Mouse (Mus musculus) kidney, embryonic 14.5 days (tissue): Measurements from ENCODE around the gene Kif1b. TPM values are rescaled to one million over a fixed set of nuclear protein-coding genes. Genes with fewer than 3 reads are reported as not detected.

ENCODE experiments used
- ATAC-seq: fragments of 200-750 bp; cut with Nextera tagmentation; 2 replicates; pipeline ENCODE4 v1.8.0; 2017; ENCODE audit warnings: moderate number of reproducible peaks, mild to moderate bottlenecking, moderate TSS enrichment, moderate library complexity; ENCODE audit not compliant: low FRiP score, low TSS enrichment
- H3K27ac ChIP-seq: fragments of 300-500 bp; sonication (generic); 2 replicates; pipeline ENCODE4 v1.5.1; 2014; ENCODE audit warnings: low read depth, mild to moderate bottlenecking, low read length, moderate library complexity, mixed read lengths
- H3K27me3 ChIP-seq: fragments of 300-500 bp; sonication (generic); 2 replicates; pipeline ENCODE4 v1.6.1; 2014; ENCODE audit warnings: mild to moderate bottlenecking, low read length; ENCODE audit not compliant: control insufficient read depth, insufficient read depth
- H3K36me3 ChIP-seq: fragments of 300-500 bp; sonication (generic); 2 replicates; pipeline ENCODE4 v1.6.1; 2014; ENCODE audit warnings: low read length, mixed read lengths; ENCODE audit not compliant: control insufficient read depth, insufficient read depth
- H3K4me1 ChIP-seq: fragments of 300-500 bp; sonication (generic); 2 replicates; pipeline ENCODE4 v1.6.1; 2014; ENCODE audit warnings: low read length, mixed read lengths; ENCODE audit not compliant: control insufficient read depth, insufficient read depth
- H3K4me2 ChIP-seq: fragments of 300-500 bp; sonication (generic); replicated peaks from 2 replicates; pipeline ENCODE4 v1.6.1; 2014; ENCODE audit warnings: low read depth, mild to moderate bottlenecking, low read length
- H3K4me3 ChIP-seq: fragments of 300-500 bp; sonication (generic); 2 replicates; pipeline ENCODE4 v1.5.1; 2014; ENCODE audit warnings: mild to moderate bottlenecking, low read length
- H3K9ac ChIP-seq: fragments of 300-500 bp; sonication (generic); 2 replicates; pipeline ENCODE4 v1.6.1; 2014; ENCODE audit warnings: low read depth, mild to moderate bottlenecking, low read length, moderate library complexity
- H3K9me3 ChIP-seq: fragments of 300-500 bp; sonication (generic); 2 replicates; pipeline ENCODE4 v1.6.1; 2016; ENCODE audit warnings: low read length; ENCODE audit not compliant: control insufficient read depth
- WGBS: fragments of 180-500 bp; shearing (Covaris S2); extraction: QIAGEN DNeasy Blood & Tissue Kit; methylation state at CpG from one replicate; pipeline ENCODE4 v1.1.7; 2014; 5-methylcytosine and 5-hydroxymethylcytosine counted together
- polyA plus RNA-seq: library from polyadenylated mRNA; unstranded; fragments of >200 nt; fragmentation: Nextera tagmentation; extraction: Ambion mirVana; gene quantifications from 2 replicates; pipeline ENCODE4 v1.2.1, GENCODE M21; 2014

Kif1b gene
- polyA plus RNA-seq, 1 experiment from 2014 or later: 35.7 TPM

- H3K4me1 ChIP-seq: no peaks in the 10 kb centered on the region
- H3K27ac ChIP-seq: no peak overlapping the region
- no peaks in the 10 kb centered on the region for H3K9me3 ChIP-seq
- no peak for ATAC-seq
- no peak overlapping the region for H3K4me3 ChIP-seq
- peaks cover 14% of the 10 kb centered on the region for H3K36me3 ChIP-seq
- no peak overlapping the region for H3K4me2 ChIP-seq
- no peak overlapping the region for H3K9ac ChIP-seq
- 69% methylated on average over 16 of the region's 16 CpGs for WGBS
- H3K27me3 ChIP-seq: no peaks in the 10 kb centered on the region
Observed at GRCm38 (mm10) chr4:149323730-149324129, 16.2 kb upstream of the Kif1b start.

GRCm38 (mm10) chr4:149322718-149323117 is 15.2 kb upstream of the Kif1b start:
- WGBS: 66% methylated on average over 6 of the region's 6 CpGs
- no peak overlapping the region for H3K4me3 ChIP-seq
- H3K27me3 ChIP-seq: no peaks in the 10 kb centered on the region
- H3K4me1 ChIP-seq: no peaks in the 10 kb centered on the region
- H3K4me2 ChIP-seq: no peak overlapping the region
- ATAC-seq: no peak
- no peak overlapping the region for H3K27ac ChIP-seq
- H3K36me3 ChIP-seq: peaks cover 7% of the 10 kb centered on the region
- H3K9me3 ChIP-seq: no peaks in the 10 kb centered on the region
- H3K9ac ChIP-seq: no peak overlapping the region

- H3K9me3 ChIP-seq: no peaks in the 10 kb centered on the region
- H3K4me1 ChIP-seq: no peaks in the 10 kb centered on the region
- H3K27me3 ChIP-seq: no peaks in the 10 kb centered on the region
- H3K9ac ChIP-seq: no peak overlapping the region
- ATAC-seq: no peak
- no peak overlapping the region for H3K4me2 ChIP-seq
- WGBS: 74% methylated on average over 4 of the region's 4 CpGs
- no peak overlapping the region for H3K27ac ChIP-seq
- no peak overlapping the region for H3K4me3 ChIP-seq
- H3K36me3 ChIP-seq: peaks cover 3% of the 10 kb centered on the region
Observed at GRCm38 (mm10) chr4:149322286-149322685, 14.8 kb upstream of the Kif1b start.

GRCm38 (mm10) chr4:149319088-149319487 is 11.6 kb upstream of the Kif1b start:
- H3K9ac ChIP-seq: no peak overlapping the region
- H3K9me3 ChIP-seq: no peaks in the 10 kb centered on the region
- no peak for ATAC-seq
- H3K4me3 ChIP-seq: no peak overlapping the region
- 88% methylated on average over 9 of the region's 9 CpGs for WGBS
- H3K36me3 ChIP-seq: no peaks in the 10 kb centered on the region
- no peak overlapping the region for H3K27ac ChIP-seq
- H3K4me1 ChIP-seq: no peaks in the 10 kb centered on the region
- no peak overlapping the region for H3K4me2 ChIP-seq
- no peaks in the 10 kb centered on the region for H3K27me3 ChIP-seq

GRCm38 (mm10) chr4:149317387-149317786 is 9.9 kb upstream of the Kif1b start:
- Histone ChIP-seq H3K4me2 (no peak overlapping the region), H3K4me1 (no peaks in the 10 kb centered on the region), H3K4me3 (no peak overlapping the region), H3K36me3 (no peaks in the 10 kb centered on the region), H3K27ac (no peak overlapping the region), H3K9me3 (no peaks in the 10 kb centered on the region), H3K9ac (no peak overlapping the region), H3K27me3 (no peaks in the 10 kb centered on the region)
- no peak; the same call in 1 of the 2 replicates for ATAC-seq
- WGBS: 44% methylated on average over 5 of the region's 5 CpGs

GRCm38 (mm10) chr4:149314275-149314837 is 6.9 kb upstream of the Kif1b start:
- Histone ChIP-seq H3K9me3 (no peaks in the 10 kb centered on the region), H3K4me3 (no peak overlapping the region), H3K27me3 (no peaks in the 10 kb centered on the region), H3K27ac (no peak overlapping the region), H3K36me3 (no peaks in the 10 kb centered on the region), H3K4me2 (no peak overlapping the region), H3K9ac (no peak overlapping the region), H3K4me1 (no peaks in the 10 kb centered on the region)
- ATAC-seq: no peak
- 90% methylated on average over 11 of the region's 11 CpGs for WGBS

GRCm38 (mm10) chr4:149313558-149314253 is 6.2 kb upstream of the Kif1b start:
- no peak overlapping the region for H3K9ac ChIP-seq
- WGBS: 75% methylated on average over 12 of the region's 12 CpGs
- no peak for ATAC-seq

GRCm38 (mm10) chr4:149311996-149312395 is 4.5 kb upstream of the Kif1b start:
- Histone ChIP-seq H3K27ac (no peak overlapping the region), H3K9me3 (no peaks in the 10 kb centered on the region), H3K27me3 (no peaks in the 10 kb centered on the region), H3K36me3 (no peaks in the 10 kb centered on the region), H3K4me2 (no peak overlapping the region), H3K4me3 (no peak overlapping the region), H3K4me1 (no peaks in the 10 kb centered on the region), H3K9ac (no peak overlapping the region)
- no peak for ATAC-seq
- 85% methylated on average over 5 of the region's 5 CpGs for WGBS

More at GRCm38 (mm10) chr4:149313558-149314253, 6.2 kb upstream of the Kif1b start:
- Histone ChIP-seq H3K27ac (no peak overlapping the region), H3K4me2 (no peak overlapping the region), H3K36me3 (no peaks in the 10 kb centered on the region), H3K4me3 (no peak overlapping the region), H3K27me3 (no peaks in the 10 kb centered on the region), H3K9me3 (no peaks in the 10 kb centered on the region), H3K4me1 (no peaks in the 10 kb centered on the region)

- no peak for ATAC-seq
- H3K27me3 ChIP-seq: no peaks in the 10 kb centered on the region
- peak overlapping the region; percentile 81 for H3K27ac ChIP-seq
- H3K9me3 ChIP-seq: no peaks in the 10 kb centered on the region
- peak overlapping the region; percentile 60; the same call in 1 of the 2 replicates for H3K9ac ChIP-seq
- WGBS: 56% methylated on average over 3 of the region's 3 CpGs
- H3K4me3 ChIP-seq: peak overlapping the region; percentile 96
- H3K36me3 ChIP-seq: no peaks in the 10 kb centered on the region
- H3K4me1 ChIP-seq: peaks cover 13% of the 10 kb centered on the region; the same call in 1 of the 2 replicates
- peak overlapping the region; percentile 76 for H3K4me2 ChIP-seq
Observed at GRCm38 (mm10) chr4:149308491-149308820, 963 bp upstream of the Kif1b start.
